Comparison of ENCODE assay signal across 12 mouse cellular contexts in the genomic region with DNA sequence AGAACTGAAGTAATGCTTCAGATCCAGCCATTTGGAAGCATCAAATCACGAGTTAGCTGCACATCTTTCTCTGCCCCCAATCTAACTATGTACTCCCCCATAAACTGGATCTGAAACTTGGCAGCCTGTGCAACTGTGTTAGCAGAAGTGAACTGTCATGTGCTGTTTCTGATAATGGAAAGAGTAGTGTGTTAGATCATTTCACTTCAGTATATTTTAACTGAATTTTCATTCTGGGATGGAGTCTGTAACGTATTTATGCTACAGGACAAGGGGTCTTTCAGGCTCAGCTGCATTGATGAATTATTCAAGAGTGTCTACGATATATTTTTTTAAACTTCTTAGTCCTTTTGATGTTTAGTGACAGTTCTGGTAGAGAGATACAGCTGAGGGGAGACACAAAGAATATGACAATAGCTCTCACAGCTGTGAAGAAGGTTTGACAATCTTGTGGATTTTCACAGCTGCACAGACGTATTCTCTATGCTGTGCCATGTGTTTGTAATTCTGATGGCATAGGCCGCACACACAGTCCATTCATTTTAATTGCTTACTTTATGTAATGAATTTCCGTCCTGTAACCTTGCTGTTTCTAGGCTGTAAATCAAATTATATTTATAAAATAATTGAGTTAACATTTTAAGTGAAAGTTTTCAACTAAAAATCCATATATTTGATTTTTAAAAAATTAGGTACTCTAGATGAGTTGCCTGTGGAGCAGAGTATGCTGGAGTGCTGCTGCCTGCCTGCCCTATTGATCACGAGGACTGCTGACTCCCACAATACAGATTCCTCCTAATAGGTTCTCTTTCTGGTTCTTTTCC. TPM values are rescaled to one million over a fixed set of nuclear protein-coding genes. Genes with fewer than 3 reads are reported as not detected.
DNase-seq lines count a peak whose midpoint lies in the region; TF ChIP-seq lines count a peak whose summit lies in the region.
"Had no signal": no experiment of that assay in that cellular context is flagged by ENCODE, and none has a peak within 500 bp of the region (broad histone marks: within the 10 kb centered on the region; RNA-seq: fewer than 3 reads in every experiment).

No protein-coding gene starts in this region.

- no peak overlapping the region for H3K27ac ChIP-seq in heart, adult 2 months
- H3K27ac ChIP-seq: heart, embryonic 15.5 days; lung, embryonic 15.5 days; stomach, embryonic 15.5 days had no signal

- H3K27me3 ChIP-seq in heart, adult 2 months (ENCODE audit: control insufficient read depth, insufficient read depth, low read length) = no peaks in the 10 kb centered on the region
- H3K27me3 ChIP-seq: heart, embryonic 15.5 days; lung, embryonic 15.5 days; stomach, embryonic 15.5 days had no signal

- DNase-seq in embryo, embryonic 11 days = peak; percentile 20
- DNase-seq in embryo, embryonic 10 days (ENCODE audit: low spot score) = no peak
- peak; percentile 18 to 21 for DNase-seq in right cerebral cortex, adult 2 months (ENCODE audit: low spot score in 2 of 2)
- no peak for DNase-seq in right cerebral cortex, postnatal 4 days
- peak; percentile 9 to 51 for DNase-seq in layer of hippocampus, postnatal 14 days (ENCODE audit: low spot score in 2 of 2)
- DNase-seq in skeletal muscle tissue, adult 2 months (ENCODE audit: low read depth, low spot score) = peak; percentile 2
- DNase-seq in lung, postnatal 14 days = no peak
- DNase-seq in heart, adult 2 months = no peak

- H3K79me2 ChIP-seq in heart, adult 2 months (replicated peaks; ENCODE audit: control insufficient read depth, insufficient read depth, low read length) = no peaks in the 10 kb centered on the region

- H3K4me3 ChIP-seq in heart, adult 2 months = no peak overlapping the region
- H3K4me3 ChIP-seq: heart, embryonic 15.5 days; lung, embryonic 15.5 days; stomach, embryonic 15.5 days had no signal

- TF ChIP-seq CTCF in heart, adult 2 months (IDR thresholded peaks at IDR 0.05) = no peak

- TF ChIP-seq POLR2A in heart, adult 2 months (IDR thresholded peaks at IDR 0.05; ENCODE audit: insufficient read depth, low read depth, low read length) = no peak

- intact Hi-C loops in heart, adult 2 months (cut with DNase I) = no loop called here

- 71% methylated on average over 7 of the region's 7 CpGs for WGBS in heart, adult 2 months

- H3K9ac ChIP-seq in heart, adult 2 months (ENCODE audit: low read depth, low read length) = no peak overlapping the region
- H3K9ac ChIP-seq: heart, embryonic 15.5 days; lung, embryonic 15.5 days; stomach, embryonic 15.5 days had no signal

- TF ChIP-seq EP300 in heart, adult 2 months (IDR thresholded peaks at IDR 0.05; ENCODE audit: insufficient read depth, low read depth, low read length) = no peak

- H3K36me3 ChIP-seq in heart, adult 2 months (ENCODE audit: control insufficient read depth, insufficient read depth, low read length) = no peaks in the 10 kb centered on the region
- H3K36me3 ChIP-seq: heart, embryonic 15.5 days; lung, embryonic 15.5 days; stomach, embryonic 15.5 days had no signal

- no peaks in the 10 kb centered on the region for H3K4me1 ChIP-seq in heart, adult 2 months (ENCODE audit: control insufficient read depth, insufficient read depth, low read length)
- H3K4me1 ChIP-seq: heart, embryonic 15.5 days; lung, embryonic 15.5 days; stomach, embryonic 15.5 days had no signal

RNA-seq across cellular contexts. Expression of gene Macc1, which starts 43.6 kb away (rescaled TPM):
- total RNA-seq in layer of hippocampus, postnatal 14 days (2021) = not detected
- total RNA-seq in heart, adult 2 months (2021) = not detected
- not detected in 2 replicates for polyA plus RNA-seq in heart, adult 2 months (2012; rRNA removed)
- total RNA-seq: neutrophil, adult 5-6 weeks had no signal

Comparison
In these comparisons a context has a peak if more than half of its experiments do, and no peak if none do; other contexts are left out.
1. DNase-seq: peak in embryo, embryonic 11 days (single experiment), right cerebral cortex, adult 2 months (2 of 2), layer of hippocampus, postnatal 14 days (2 of 2) and skeletal muscle tissue, adult 2 months (single experiment); none in embryo, embryonic 10 days (single experiment), right cerebral cortex, postnatal 4 days (single experiment), lung, postnatal 14 days (single experiment) and heart, adult 2 months (0 of 2).